Mouse (Mus musculus): Measurements from ENCODE around the gene Nme7. TPM values are rescaled to one million over a fixed set of nuclear protein-coding genes. Genes with fewer than 3 reads are reported as not detected.

Gene Nme7
- polyA plus RNA-seq, 1 experiment from 2014 or later, result 51.2 TPM

DNA sequence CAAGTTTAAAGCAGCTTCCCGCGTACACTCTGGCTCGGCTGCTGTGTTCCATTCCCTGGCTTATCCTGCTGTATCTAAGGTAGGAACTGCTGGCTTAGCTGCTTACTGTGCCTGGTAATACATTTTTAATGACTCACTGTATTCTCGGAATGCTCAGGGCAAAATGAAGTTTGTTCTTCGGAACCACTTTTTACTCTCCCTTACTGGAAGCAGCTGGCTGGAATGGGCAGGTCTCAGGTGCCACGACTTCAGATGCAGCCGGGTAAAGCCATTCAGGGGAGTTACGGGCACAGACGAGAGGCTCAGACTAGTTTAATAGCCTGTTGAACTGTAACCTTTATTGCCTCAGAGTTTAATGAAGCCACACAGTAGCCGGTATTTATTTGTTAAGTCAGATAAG, 17.5 kb downstream of the Nme7 start:
- Histone ChIP-seq H3K4me1 (peaks cover 3% of the 10 kb centered on the region; the same call in 1 of the 2 replicates), H3K4me3 (replicated peaks) (no peak overlapping the region), H3K27me3 (no peaks in the 10 kb centered on the region), H3K36me3 (peaks cover 9% of the 10 kb centered on the region; the same call in 1 of the 2 replicates), H3K27ac (peak overlapping the region; percentile 75), H3K4me2 (no peak overlapping the region), H3K9ac (no peak overlapping the region), H3K9me3 (replicated peaks) (no peaks in the 10 kb centered on the region)
- peak; percentile 83 for ATAC-seq (replicated peaks; ENCODE audit: low FRiP score)
- WGBS, result 67% methylated on average over 10 of the region's 10 CpGs

DNA sequence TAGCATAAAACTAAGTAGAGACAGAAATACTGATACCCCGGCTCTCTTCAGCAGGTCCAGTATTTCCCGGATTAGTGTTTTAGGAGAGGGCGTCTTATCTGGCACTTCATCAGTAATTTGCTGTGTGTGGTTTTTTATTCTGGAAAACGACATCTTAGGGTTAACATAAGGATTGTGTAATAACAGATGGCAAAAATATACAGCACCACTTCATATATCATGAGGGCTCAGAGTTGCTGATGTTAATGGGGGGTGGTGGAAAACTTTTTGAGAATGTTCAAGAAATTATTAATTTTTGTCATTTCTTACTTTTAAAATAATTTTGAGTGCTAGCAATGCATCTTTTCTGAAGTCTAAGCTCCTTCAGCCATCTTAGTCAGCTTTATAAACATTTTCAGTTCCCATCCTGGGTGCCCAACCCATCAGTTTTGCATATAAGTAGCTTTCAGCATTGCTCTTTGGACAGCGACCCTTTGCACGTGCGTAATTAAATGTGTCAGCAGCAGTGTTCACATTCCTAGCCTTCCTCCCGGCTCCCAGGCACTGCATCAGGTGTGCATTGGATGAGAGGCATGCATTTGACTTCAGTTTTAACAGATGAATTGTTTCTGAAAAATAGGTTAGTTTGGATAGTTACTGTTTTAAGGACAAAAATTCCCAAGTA, 19.2 kb downstream of the Nme7 start:
- Histone ChIP-seq H3K36me3 (0 out of 2 replicates have a peak, but pooled peaks cover 3% of the 10 kb centered on the region), H3K9me3 (replicated peaks) (no peaks in the 10 kb centered on the region), H3K9ac (no peak overlapping the region), H3K27me3 (no peaks in the 10 kb centered on the region), H3K4me3 (replicated peaks) (no peak overlapping the region), H3K4me1 (peaks cover 7% of the 10 kb centered on the region; the same call in 1 of the 2 replicates), H3K27ac (no peak overlapping the region), H3K4me2 (no peak overlapping the region)
- WGBS, result 73% methylated on average over 8 of the region's 8 CpGs
- ATAC-seq (replicated peaks; ENCODE audit: low FRiP score), result no peak

DNA sequence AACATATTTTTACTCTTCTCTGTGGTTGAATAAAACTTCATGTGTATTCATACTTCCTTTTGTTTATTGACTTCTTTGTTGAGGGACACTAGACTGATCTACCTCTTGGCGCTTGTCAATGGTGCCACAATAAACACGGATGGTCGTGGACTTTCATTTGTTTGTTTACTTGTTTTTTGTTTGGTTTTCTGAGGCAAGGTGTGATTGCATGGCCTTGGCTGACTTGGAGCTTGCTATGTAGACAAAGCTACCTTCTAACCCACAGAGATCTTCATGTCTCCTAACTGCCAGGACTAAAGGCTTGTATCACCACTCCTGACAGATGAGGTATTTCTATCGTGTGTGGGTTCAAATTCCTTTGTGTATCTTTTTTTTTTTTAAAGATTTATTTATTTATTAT, 20.3 kb downstream of the Nme7 start:
- Histone ChIP-seq H3K9ac (no peak overlapping the region), H3K9me3 (replicated peaks) (no peaks in the 10 kb centered on the region), H3K4me1 (peaks cover 7% of the 10 kb centered on the region; the same call in 1 of the 2 replicates), H3K27me3 (no peaks in the 10 kb centered on the region), H3K4me2 (no peak overlapping the region), H3K36me3 (0 out of 2 replicates have a peak, but pooled peaks cover under 1% of the 10 kb centered on the region), H3K4me3 (replicated peaks) (no peak overlapping the region), H3K27ac (no peak overlapping the region)
- WGBS, result 94% methylated on average over 4 of the region's 4 CpGs
- no peak for ATAC-seq (replicated peaks; ENCODE audit: low FRiP score)

DNA sequence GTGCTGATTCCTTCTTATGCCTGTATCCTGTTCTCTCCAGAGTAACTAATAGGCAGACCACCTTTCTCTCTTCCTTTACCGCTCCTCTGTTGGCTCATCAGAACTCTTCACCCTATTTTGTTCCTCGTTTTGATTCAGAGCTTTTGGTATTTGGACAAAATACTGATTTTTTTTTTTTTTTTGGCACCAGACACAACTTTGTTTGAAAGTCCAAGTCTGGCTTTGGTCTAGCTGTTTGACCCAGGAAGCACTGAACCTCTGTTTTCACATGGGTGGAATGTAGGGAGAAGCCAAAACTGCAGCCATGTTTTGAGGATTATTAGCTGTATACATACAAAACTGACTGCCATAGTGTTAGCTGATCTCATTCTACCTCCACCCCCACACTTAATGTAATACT, 21.0 kb downstream of the Nme7 start:
- no peak for ATAC-seq (replicated peaks; ENCODE audit: low FRiP score)
- 0 out of 2 replicates have a peak, but pooled peaks cover 3% of the 10 kb centered on the region for H3K36me3 ChIP-seq
- no peak overlapping the region for H3K27ac ChIP-seq
- no peak overlapping the region for H3K9ac ChIP-seq
- peaks cover 7% of the 10 kb centered on the region; the same call in 1 of the 2 replicates for H3K4me1 ChIP-seq
- no peak overlapping the region for H3K4me3 ChIP-seq (replicated peaks)
- 85% methylated on average over 2 of the region's 2 CpGs for WGBS
- H3K9me3 ChIP-seq (replicated peaks), result no peaks in the 10 kb centered on the region
- H3K27me3 ChIP-seq, result no peaks in the 10 kb centered on the region
- H3K4me2 ChIP-seq, result no peak overlapping the region

DNA sequence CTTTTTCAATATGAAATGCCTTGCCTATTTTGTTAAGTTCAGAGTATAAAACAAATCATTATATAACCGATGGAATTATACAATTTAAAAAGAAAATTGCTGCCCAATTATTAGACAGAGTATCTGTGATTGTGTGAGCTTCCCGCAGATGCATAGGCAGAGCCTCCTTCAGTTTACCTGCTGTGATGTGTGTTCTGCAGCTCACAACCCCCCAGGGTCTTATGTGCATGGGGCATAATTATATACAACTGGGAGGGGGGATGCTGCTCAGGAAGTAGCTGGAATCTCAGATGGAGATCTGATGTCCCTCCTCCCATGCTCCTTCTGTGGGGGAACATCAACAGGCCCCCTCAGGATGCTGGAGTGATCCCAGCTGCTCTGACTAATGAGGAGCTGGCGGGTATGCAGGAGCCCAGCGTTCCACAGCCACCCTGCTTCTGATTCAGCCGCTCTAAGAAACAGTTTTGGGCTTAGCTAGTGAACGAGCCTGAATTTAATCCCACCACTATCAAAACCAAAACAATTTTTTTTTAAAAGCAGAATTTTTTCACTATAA, 22.8 kb downstream of the Nme7 start:
- ATAC-seq (replicated peaks; ENCODE audit: low FRiP score), result peak; percentile 58; the same call in 1 of the 2 replicates
- no peak overlapping the region for H3K4me3 ChIP-seq (replicated peaks)
- no peaks in the 10 kb centered on the region for H3K9me3 ChIP-seq (replicated peaks)
- H3K36me3 ChIP-seq, result peaks cover 9% of the 10 kb centered on the region
- no peak overlapping the region for H3K4me2 ChIP-seq
- 51% methylated on average over 6 of the region's 6 CpGs for WGBS
- H3K27me3 ChIP-seq, result no peaks in the 10 kb centered on the region
- H3K9ac ChIP-seq, result no peak overlapping the region
- no peak overlapping the region for H3K27ac ChIP-seq
- H3K4me1 ChIP-seq, result peaks cover 4% of the 10 kb centered on the region; the same call in 1 of the 2 replicates

DNA sequence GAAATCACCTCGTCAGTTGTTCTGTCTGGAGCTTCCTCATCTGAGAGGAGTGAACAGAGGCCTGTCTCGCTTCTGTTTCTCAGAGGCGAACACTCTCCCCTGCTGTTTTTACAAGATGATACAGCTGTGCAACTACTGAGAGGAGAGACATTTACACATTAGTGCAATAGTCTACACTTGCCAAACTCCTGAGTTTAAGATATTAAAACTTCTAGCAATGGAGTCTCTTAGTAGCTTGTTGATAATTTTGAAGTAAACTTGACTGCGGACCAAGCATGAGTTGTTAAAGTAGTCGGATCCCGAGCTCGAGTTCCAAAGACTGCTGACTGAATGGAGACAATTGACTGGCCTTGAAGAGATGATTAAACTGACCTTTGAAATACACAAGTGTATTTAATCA, 23.8 kb downstream of the Nme7 start:
- no peak overlapping the region for H3K4me2 ChIP-seq
- H3K4me3 ChIP-seq (replicated peaks), result no peak overlapping the region
- H3K27ac ChIP-seq, result no peak overlapping the region
- H3K9ac ChIP-seq, result no peak overlapping the region
- ATAC-seq (replicated peaks; ENCODE audit: low FRiP score), result no peak
- WGBS, result 80% methylated on average over 7 of the region's 7 CpGs
- peaks cover 4% of the 10 kb centered on the region; the same call in 1 of the 2 replicates for H3K4me1 ChIP-seq
- no peaks in the 10 kb centered on the region for H3K27me3 ChIP-seq
- H3K36me3 ChIP-seq, result peaks cover 11% of the 10 kb centered on the region
- H3K9me3 ChIP-seq (replicated peaks), result no peaks in the 10 kb centered on the region

DNA sequence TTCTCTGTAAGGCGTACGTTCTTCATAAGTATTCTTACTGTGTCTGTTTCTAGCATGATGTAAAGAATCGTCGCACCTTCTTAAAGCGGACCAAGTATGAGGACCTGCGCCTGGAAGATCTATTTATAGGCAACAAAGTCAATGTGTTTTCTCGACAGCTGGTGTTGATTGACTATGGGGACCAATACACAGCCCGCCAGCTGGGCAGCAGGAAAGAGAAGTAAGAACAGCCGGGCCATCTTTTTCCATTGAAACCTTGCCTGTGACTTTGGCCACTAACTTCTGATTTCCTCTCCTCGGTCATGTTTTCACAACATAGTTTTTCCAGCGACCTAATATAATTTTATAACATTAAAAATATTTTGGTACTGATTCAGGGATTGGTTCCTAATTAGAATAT, 28.6 kb downstream of the Nme7 start:
- Histone ChIP-seq H3K9ac (no peak overlapping the region), H3K36me3 (peaks cover 35% of the 10 kb centered on the region), H3K4me2 (no peak overlapping the region), H3K4me3 (replicated peaks) (no peak overlapping the region), H3K4me1 (no peaks in the 10 kb centered on the region), H3K27me3 (no peaks in the 10 kb centered on the region), H3K9me3 (replicated peaks) (no peaks in the 10 kb centered on the region), H3K27ac (no peak overlapping the region)
- ATAC-seq (replicated peaks; ENCODE audit: low FRiP score), result no peak
- WGBS, result 91% methylated on average over 11 of the region's 11 CpGs

DNA sequence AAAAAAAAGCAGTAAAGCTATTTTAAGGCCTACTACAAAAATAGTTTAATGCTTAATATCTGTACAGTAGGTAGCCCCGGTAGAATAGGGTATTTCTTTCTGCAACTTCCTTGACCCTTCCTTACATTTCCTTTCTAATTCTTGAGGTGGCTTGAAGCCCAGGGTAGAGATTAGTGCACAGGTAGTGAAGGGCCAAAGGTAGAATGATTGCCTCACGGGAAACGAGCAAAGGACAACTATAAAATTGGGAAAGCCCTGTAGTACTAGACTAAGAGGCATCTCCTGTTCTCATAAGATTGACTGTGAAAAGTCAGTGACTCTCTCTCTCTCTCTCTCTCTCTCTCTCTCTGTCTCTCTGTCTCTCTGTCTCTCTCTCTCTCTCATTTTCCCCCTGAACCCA, 31.5 kb downstream of the Nme7 start:
- Histone ChIP-seq H3K4me2 (no peak overlapping the region), H3K27me3 (no peaks in the 10 kb centered on the region), H3K9me3 (replicated peaks) (no peaks in the 10 kb centered on the region), H3K27ac (no peak overlapping the region), H3K4me1 (no peaks in the 10 kb centered on the region), H3K36me3 (peaks cover 39% of the 10 kb centered on the region), H3K9ac (no peak overlapping the region), H3K4me3 (replicated peaks) (no peak overlapping the region)
- WGBS, result 92% methylated on average over 3 of the region's 3 CpGs
- ATAC-seq (replicated peaks; ENCODE audit: low FRiP score), result no peak

DNA sequence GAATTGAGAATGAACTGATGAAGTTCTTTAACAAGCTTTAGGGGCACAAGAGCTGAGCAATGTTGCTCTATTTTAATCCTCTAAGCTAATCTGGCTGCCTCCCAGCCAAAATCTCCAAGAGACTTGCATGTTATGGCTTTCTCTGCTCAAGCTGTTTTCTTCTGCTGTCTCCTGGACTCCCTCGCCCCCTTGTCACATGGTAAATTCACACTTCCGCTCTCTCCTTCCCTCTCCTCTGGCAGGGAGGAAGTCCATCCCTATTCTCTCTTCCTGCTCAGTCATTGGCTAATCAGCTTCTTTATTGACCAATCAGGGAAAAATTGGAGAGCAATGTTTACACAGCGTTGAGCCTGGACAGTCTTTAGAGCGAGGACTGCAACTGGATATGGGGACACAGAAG, 31.9 kb downstream of the Nme7 start:
- no peaks in the 10 kb centered on the region for H3K4me1 ChIP-seq
- H3K4me2 ChIP-seq, result no peak overlapping the region
- ATAC-seq (replicated peaks; ENCODE audit: low FRiP score), result no peak
- H3K27me3 ChIP-seq, result no peaks in the 10 kb centered on the region
- no peak overlapping the region for H3K27ac ChIP-seq
- WGBS, result 74% methylated on average over 4 of the region's 4 CpGs
- no peak overlapping the region for H3K9ac ChIP-seq
- H3K4me3 ChIP-seq (replicated peaks), result no peak overlapping the region
- peaks cover 37% of the 10 kb centered on the region for H3K36me3 ChIP-seq
- no peaks in the 10 kb centered on the region for H3K9me3 ChIP-seq (replicated peaks)

DNA sequence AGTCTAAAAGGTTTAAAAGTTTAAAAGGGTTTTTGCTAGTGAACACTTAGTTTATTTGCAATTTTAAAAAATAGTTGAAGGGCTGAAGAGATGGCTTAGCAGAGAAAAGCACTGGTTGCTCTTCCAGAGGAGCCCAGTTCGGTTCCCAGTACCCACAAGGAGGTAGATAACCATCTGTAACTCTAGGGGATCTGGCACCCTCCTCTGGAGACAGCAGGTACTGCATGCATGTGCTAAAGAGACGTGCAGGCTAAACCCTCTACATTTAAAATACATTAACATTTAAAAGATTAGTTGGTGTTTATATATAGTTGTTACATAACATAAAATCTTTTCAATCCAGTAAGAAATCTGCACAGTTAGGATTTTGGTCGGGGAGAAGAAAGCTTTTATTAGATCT, 38.2 kb downstream of the Nme7 start:
- Histone ChIP-seq H3K4me2 (no peak overlapping the region), H3K4me3 (replicated peaks) (no peak overlapping the region), H3K27me3 (no peaks in the 10 kb centered on the region), H3K4me1 (no peaks in the 10 kb centered on the region), H3K36me3 (peaks cover 47% of the 10 kb centered on the region), H3K9me3 (replicated peaks) (no peaks in the 10 kb centered on the region; the same call in 1 of the 2 replicates), H3K9ac (no peak overlapping the region), H3K27ac (no peak overlapping the region)
- 87% methylated on average over 3 of the region's 3 CpGs for WGBS
- no peak for ATAC-seq (replicated peaks; ENCODE audit: low FRiP score)

DNA sequence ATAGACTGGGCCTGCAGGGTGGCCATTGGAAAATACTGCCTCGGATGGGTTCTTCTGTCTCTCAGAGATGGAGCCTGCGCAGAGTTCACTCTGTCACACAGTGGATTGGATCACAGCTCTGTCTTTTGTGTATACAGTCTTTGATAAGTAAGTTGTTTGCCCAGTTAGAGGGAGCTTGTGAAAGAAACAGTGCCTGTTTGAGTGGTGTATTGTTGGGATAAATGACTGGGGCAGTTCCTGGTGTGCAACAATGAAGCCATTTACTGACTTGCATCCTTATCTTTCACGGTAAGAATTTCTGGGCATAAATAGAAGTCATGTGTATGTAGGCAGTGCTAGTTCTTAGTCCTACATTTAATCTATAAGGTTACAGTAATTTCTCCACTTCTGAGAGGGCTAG, 49.5 kb downstream of the Nme7 start:
- Histone ChIP-seq H3K4me3 (replicated peaks) (no peak overlapping the region), H3K36me3 (peaks cover 7% of the 10 kb centered on the region), H3K27me3 (no peaks in the 10 kb centered on the region), H3K4me2 (no peak overlapping the region), H3K9ac (no peak overlapping the region), H3K27ac (no peak overlapping the region), H3K4me1 (no peaks in the 10 kb centered on the region), H3K9me3 (replicated peaks) (no peaks in the 10 kb centered on the region)
- ATAC-seq (replicated peaks; ENCODE audit: low FRiP score), result no peak
- 86% methylated on average over 3 of the region's 3 CpGs for WGBS

DNA sequence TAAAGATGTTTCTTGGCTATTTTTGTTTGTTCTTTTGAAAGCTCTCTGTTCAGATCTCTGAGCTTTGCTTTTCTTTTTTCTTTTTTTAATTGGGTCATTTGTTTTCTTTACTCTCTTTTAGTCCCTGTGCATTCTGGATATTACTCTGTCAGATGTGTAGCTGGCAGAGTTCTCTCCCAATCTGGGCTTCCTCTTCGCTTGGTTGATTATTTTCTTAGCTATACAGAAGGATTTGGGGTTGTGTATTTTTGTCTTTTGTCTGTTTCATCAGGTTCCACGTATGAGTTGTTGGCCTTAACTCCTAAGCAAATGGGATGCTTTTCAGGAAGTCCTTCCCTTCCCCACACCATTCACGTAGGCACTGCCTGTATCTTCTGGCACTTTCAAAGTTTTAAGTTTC, 54.1 kb downstream of the Nme7 start:
- no peaks in the 10 kb centered on the region for H3K36me3 ChIP-seq
- WGBS, result 51% methylated on average over 3 of the region's 3 CpGs
- H3K9ac ChIP-seq, result no peak overlapping the region
- no peak for ATAC-seq (replicated peaks; ENCODE audit: low FRiP score)
- no peak overlapping the region for H3K4me3 ChIP-seq (replicated peaks)
- no peak overlapping the region for H3K27ac ChIP-seq
- H3K4me1 ChIP-seq, result no peaks in the 10 kb centered on the region
- no peak overlapping the region for H3K4me2 ChIP-seq
- no peaks in the 10 kb centered on the region for H3K9me3 ChIP-seq (replicated peaks)
- no peaks in the 10 kb centered on the region for H3K27me3 ChIP-seq

Measured in kidney, embryonic 15.5 days (tissue).